Mouse (Mus musculus) lung, embryonic 16.5 days (tissue): ENCODE data around the gene Ccdc163. TPM values are rescaled to one million over a fixed set of nuclear protein-coding genes. Genes with fewer than 3 reads are reported as not detected.

ENCODE experiments used
- ATAC-seq: fragments of 200-750 bp; cut with Nextera tagmentation; 2 replicates; pipeline ENCODE4 v1.8.0; 2017; ENCODE audit warnings: low read depth, mild to moderate bottlenecking, moderate library complexity
- H3K27ac ChIP-seq: fragments of 300-500 bp; sonication (generic); 2 replicates; pipeline ENCODE4 v1.5.1; 2014; ENCODE audit warnings: mild to moderate bottlenecking, control low read depth, low read length
- H3K27me3 ChIP-seq: fragments of 300-500 bp; sonication (generic); 2 replicates; pipeline ENCODE4 v1.6.1; 2014; ENCODE audit warnings: low read depth, low read length, mixed read lengths; ENCODE audit not compliant: control insufficient read depth, insufficient read depth
- H3K36me3 ChIP-seq: fragments of 300-500 bp; sonication (generic); 2 replicates; pipeline ENCODE4 v1.6.1; 2014; ENCODE audit warnings: low read length; ENCODE audit not compliant: control insufficient read depth, insufficient read depth
- H3K4me1 ChIP-seq: fragments of 300-500 bp; sonication (generic); replicated peaks from 2 replicates; pipeline ENCODE4 v1.6.1; 2014; ENCODE audit warnings: low read length, mixed read lengths; ENCODE audit not compliant: control insufficient read depth, insufficient read depth
- H3K4me2 ChIP-seq: fragments of 300-500 bp; sonication (generic); 2 replicates; pipeline ENCODE4 v1.6.1; 2014; ENCODE audit warnings: low read depth, low read length, control low read depth
- H3K4me3 ChIP-seq: fragments of 300-500 bp; sonication (generic); 2 replicates; pipeline ENCODE4 v1.5.1; 2014; ENCODE audit warnings: mild to moderate bottlenecking, low read length, control low read depth
- H3K9ac ChIP-seq: fragments of 300-500 bp; sonication (generic); 2 replicates; pipeline ENCODE4 v1.6.1; 2014; ENCODE audit warnings: low read length, control low read depth
- H3K9me3 ChIP-seq: fragments of 300-500 bp; sonication (generic); 2 replicates; pipeline ENCODE4 v1.6.1; 2016; ENCODE audit warnings: low read length; ENCODE audit not compliant: control insufficient read depth
- WGBS: fragments of 180-500 bp; shearing (Covaris S2); extraction: QIAGEN DNeasy Blood & Tissue Kit; methylation state at CpG from one replicate; pipeline ENCODE4 v1.1.7; 2014; 5-methylcytosine and 5-hydroxymethylcytosine counted together
- polyA plus RNA-seq: library from polyadenylated mRNA; unstranded; fragments of >200 nt; fragmentation: Nextera tagmentation; extraction: Ambion mirVana; gene quantifications from 2 replicates; pipeline ENCODE4 v1.2.1, GENCODE M21; 2015

Gene Ccdc163
- polyA plus RNA-seq, 1 experiment from 2014 or later: 35.2 TPM

GRCm38 (mm10) chr4:116689309-116689876 lies 18.9 kb upstream of the Ccdc163 start:
- peaks cover 32% of the 10 kb centered on the region for H3K36me3 ChIP-seq
- no peaks in the 10 kb centered on the region for H3K27me3 ChIP-seq
- no peak overlapping the region for H3K4me3 ChIP-seq
- no peak overlapping the region for H3K27ac ChIP-seq
- H3K4me1 ChIP-seq: peaks cover 17% of the 10 kb centered on the region
- ATAC-seq: no peak
- no peaks in the 10 kb centered on the region for H3K9me3 ChIP-seq
- WGBS: 86% methylated on average over 4 of the region's 4 CpGs
- H3K4me2 ChIP-seq: no peak overlapping the region
- no peak overlapping the region for H3K9ac ChIP-seq

DNA sequence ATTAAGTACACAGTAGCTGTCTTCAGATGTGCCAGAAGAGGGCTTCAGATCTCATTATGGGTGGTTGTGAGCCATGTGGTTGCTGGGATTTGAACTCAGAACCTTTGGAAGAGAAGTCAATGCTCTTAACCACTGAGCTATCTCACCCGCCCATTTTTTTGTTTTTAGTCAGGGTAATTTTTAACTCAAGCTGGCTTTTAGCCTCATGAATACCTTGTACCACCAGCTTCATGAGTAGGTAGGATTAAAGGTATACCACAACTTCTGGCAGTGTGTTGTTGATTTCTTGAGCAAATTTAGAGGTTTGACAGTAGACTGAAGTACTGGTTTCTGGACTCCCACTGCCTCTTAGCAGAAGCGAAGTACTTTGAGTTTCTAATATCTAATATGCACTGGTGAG lies 16.2 kb upstream of the Ccdc163 start:
- 83% methylated on average over 2 of the region's 2 CpGs for WGBS
- Histone ChIP-seq H3K27ac (no peak overlapping the region), H3K4me1 (peaks cover 8% of the 10 kb centered on the region), H3K4me2 (no peak overlapping the region), H3K27me3 (no peaks in the 10 kb centered on the region), H3K4me3 (no peak overlapping the region), H3K9ac (no peak overlapping the region), H3K36me3 (peaks cover 49% of the 10 kb centered on the region), H3K9me3 (no peaks in the 10 kb centered on the region)
- no peak for ATAC-seq

GRCm38 (mm10) chr4:116693785-116694184 lies 14.5 kb upstream of the Ccdc163 start:
- Histone ChIP-seq H3K9me3 (no peaks in the 10 kb centered on the region), H3K4me1 (peaks cover 3% of the 10 kb centered on the region; the same call in 1 of the 2 replicates), H3K9ac (no peak overlapping the region), H3K27ac (no peak overlapping the region), H3K4me3 (no peak overlapping the region), H3K36me3 (peaks cover 49% of the 10 kb centered on the region), H3K27me3 (no peaks in the 10 kb centered on the region), H3K4me2 (no peak overlapping the region)
- ATAC-seq: no peak
- 68% methylated on average over 2 of the region's 2 CpGs for WGBS

GRCm38 (mm10) chr4:116698693-116699342 lies 9.5 kb upstream of the Ccdc163 start:
- no peak overlapping the region for H3K4me3 ChIP-seq
- no peak overlapping the region for H3K27ac ChIP-seq
- H3K4me2 ChIP-seq: no peak overlapping the region
- no peak overlapping the region for H3K9ac ChIP-seq
- no peaks in the 10 kb centered on the region for H3K4me1 ChIP-seq
- ATAC-seq: no peak
- peaks cover 37% of the 10 kb centered on the region for H3K36me3 ChIP-seq
- 47% methylated on average over 2 of the region's 2 CpGs for WGBS
- H3K27me3 ChIP-seq: no peaks in the 10 kb centered on the region
- no peaks in the 10 kb centered on the region for H3K9me3 ChIP-seq

GRCm38 (mm10) chr4:116700964-116701363 lies 7.3 kb upstream of the Ccdc163 start:
- no peak overlapping the region for H3K9ac ChIP-seq
- H3K36me3 ChIP-seq: peaks cover 25% of the 10 kb centered on the region
- ATAC-seq: no peak
- H3K4me2 ChIP-seq: no peak overlapping the region
- no peak overlapping the region for H3K4me3 ChIP-seq
- H3K4me1 ChIP-seq: no peaks in the 10 kb centered on the region
- H3K27me3 ChIP-seq: no peaks in the 10 kb centered on the region
- H3K27ac ChIP-seq: no peak overlapping the region
- WGBS: 85% methylated on average over 1 of the region's 1 CpGs
- no peaks in the 10 kb centered on the region for H3K9me3 ChIP-seq

GRCm38 (mm10) chr4:116703804-116704203 lies 4.5 kb upstream of the Ccdc163 start:
- no peak overlapping the region for H3K27ac ChIP-seq
- H3K4me1 ChIP-seq: peaks cover 4% of the 10 kb centered on the region; the same call in 1 of the 2 replicates
- no peak overlapping the region for H3K9ac ChIP-seq
- no peak overlapping the region for H3K4me3 ChIP-seq
- H3K27me3 ChIP-seq: no peaks in the 10 kb centered on the region
- no peak for ATAC-seq
- no peaks in the 10 kb centered on the region for H3K9me3 ChIP-seq
- no peak overlapping the region for H3K4me2 ChIP-seq
- H3K36me3 ChIP-seq: peaks cover 11% of the 10 kb centered on the region
- WGBS: 33% methylated on average over 6 of the region's 6 CpGs

GRCm38 (mm10) chr4:116707666-116708065 lies 643 bp upstream of the Ccdc163 start:
- no peaks in the 10 kb centered on the region for H3K27me3 ChIP-seq
- H3K27ac ChIP-seq: no peak overlapping the region
- peak overlapping the region; percentile 85 for H3K4me3 ChIP-seq
- H3K36me3 ChIP-seq: peaks cover 5% of the 10 kb centered on the region
- H3K4me1 ChIP-seq: peaks cover 10% of the 10 kb centered on the region
- WGBS: 8% methylated on average over 9 of the region's 9 CpGs
- no peak for ATAC-seq
- H3K9ac ChIP-seq: peak overlapping the region; percentile 81
- no peaks in the 10 kb centered on the region for H3K9me3 ChIP-seq
- H3K4me2 ChIP-seq: peak overlapping the region; percentile 87

DNA sequence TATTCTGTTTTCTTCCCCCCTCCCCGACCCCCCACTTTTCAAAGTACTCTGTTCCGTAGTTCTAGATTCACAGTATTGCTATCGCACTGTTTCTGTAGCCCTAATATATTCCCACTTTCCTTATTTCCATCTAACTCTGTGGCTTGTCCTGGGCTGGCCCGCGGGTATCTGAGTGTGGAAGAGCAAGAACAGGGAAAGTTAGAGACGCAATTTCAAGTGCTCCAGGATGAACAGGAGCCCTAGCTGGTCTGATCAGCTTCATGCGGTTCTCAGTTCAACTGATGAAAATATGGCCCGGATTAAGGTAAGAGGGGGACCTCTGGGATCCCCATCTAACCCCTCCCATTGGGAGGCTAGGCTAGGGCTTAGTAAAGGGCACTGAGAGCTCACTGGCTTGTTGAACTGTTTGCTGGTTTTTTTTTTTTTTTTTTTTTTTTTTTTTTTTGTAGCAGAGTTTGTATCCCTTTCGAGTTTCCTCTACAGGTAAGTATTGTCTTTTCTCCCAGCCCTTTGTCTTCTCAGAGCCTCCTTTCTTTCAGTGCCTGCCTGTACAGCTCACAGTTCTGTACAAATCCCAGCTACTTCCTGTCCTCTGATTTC lies 582 bp downstream of the Ccdc163 start:
- Histone ChIP-seq H3K9me3 (no peaks in the 10 kb centered on the region), H3K36me3 (peaks cover 3% of the 10 kb centered on the region), H3K9ac (peak overlapping the region; percentile 62), H3K4me2 (peak overlapping the region; percentile 66), H3K4me3 (peak overlapping the region; percentile 85), H3K27ac (0 out of 2 replicates have a peak overlapping the region, but pooled peaks have one; percentile 12), H3K4me1 (peaks cover 10% of the 10 kb centered on the region), H3K27me3 (no peaks in the 10 kb centered on the region)
- 3% methylated on average over 9 of the region's 9 CpGs for WGBS
- peak; percentile 5 for ATAC-seq

DNA sequence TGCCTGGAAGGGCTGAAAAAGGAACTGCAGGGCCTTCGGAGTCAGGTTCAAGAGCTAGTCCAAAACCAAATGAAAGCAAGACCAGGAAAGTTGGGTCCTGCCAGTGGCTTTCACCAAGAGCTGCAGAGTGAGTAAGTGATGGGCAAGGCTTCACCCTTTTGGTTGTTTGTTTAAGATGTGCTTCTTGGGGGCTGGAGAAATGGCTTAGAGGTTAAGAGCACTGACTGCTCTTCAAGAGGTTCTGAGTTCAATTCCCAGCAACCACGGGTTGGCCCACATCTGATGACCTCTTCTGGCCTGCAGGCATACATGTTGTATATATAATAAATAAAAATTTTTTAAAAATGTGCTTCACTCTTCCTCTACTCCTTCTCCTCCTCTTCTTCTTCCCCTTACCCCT lies 1.8 kb downstream of the Ccdc163 start:
- H3K27ac ChIP-seq: no peak overlapping the region
- ATAC-seq: no peak
- H3K4me3 ChIP-seq: no peak overlapping the region
- H3K9me3 ChIP-seq: no peaks in the 10 kb centered on the region
- H3K9ac ChIP-seq: no peak overlapping the region
- 82% methylated on average over 2 of the region's 2 CpGs for WGBS
- peaks cover 10% of the 10 kb centered on the region for H3K4me1 ChIP-seq
- no peaks in the 10 kb centered on the region for H3K36me3 ChIP-seq
- no peaks in the 10 kb centered on the region for H3K27me3 ChIP-seq
- H3K4me2 ChIP-seq: no peak overlapping the region
